Mouse (Mus musculus): ENCODE measurements around the gene Dcdc2b.

- TF ChIP-seq CTCF (IDR thresholded peaks at IDR 0.05; ENCODE audit: low read depth) (no peak), EP300 (optimal IDR thresholded peaks at IDR 0.05) (no peak)
Measured at GRCm38 (mm10) chr4:129622803-129623535, 8.9 kb upstream of the Dcdc2b start.

All from stomach, postnatal 0 days (tissue).